Mouse (Mus musculus) hindbrain, embryonic 14.5 days (tissue): ENCODE results near the gene 1700122O11Rik. TPM values are rescaled to one million over a fixed set of nuclear protein-coding genes. Genes with fewer than 3 reads are reported as not detected.

Source experiments
- ATAC-seq: fragments of 200-750 bp; cut with Nextera tagmentation; 2 replicates; pipeline ENCODE4 v1.8.0; 2017; ENCODE audit warnings: moderate number of reproducible peaks, mild to moderate bottlenecking, moderate TSS enrichment, moderate library complexity; ENCODE audit not compliant: low FRiP score
- DNase-seq: peaks from one replicate; pipeline ENCODE4 v3.0.0-alpha.2; 2015; ENCODE audit warnings: low spot score
- H3K27ac ChIP-seq: fragments of 300-500 bp; sonication (generic); 2 replicates; pipeline ENCODE4 v1.5.1; 2014; ENCODE audit warnings: mild to moderate bottlenecking, moderate library complexity
- H3K27me3 ChIP-seq: fragments of 300-500 bp; sonication (generic); 2 replicates; pipeline ENCODE4 v1.6.1; 2014; ENCODE audit warnings: mild to moderate bottlenecking, low read length, mixed read lengths; ENCODE audit not compliant: control insufficient read depth, insufficient read depth
- H3K36me3 ChIP-seq: fragments of 300-500 bp; sonication (generic); replicated peaks from 2 replicates; pipeline ENCODE4 v1.6.1; 2014; ENCODE audit not compliant: control insufficient read depth, insufficient read depth
- H3K4me1 ChIP-seq: fragments of 300-500 bp; sonication (generic); replicated peaks from 2 replicates; pipeline ENCODE4 v1.6.1; 2014; ENCODE audit warnings: antibody characterized with exemption, low read length, mixed read lengths; ENCODE audit not compliant: control insufficient read depth, insufficient read depth
- H3K4me2 ChIP-seq: fragments of 300-500 bp; sonication (generic); replicated peaks from 2 replicates; pipeline ENCODE4 v1.6.1; 2014; ENCODE audit warnings: mild to moderate bottlenecking, moderate library complexity
- H3K4me3 ChIP-seq: fragments of 300-500 bp; sonication (generic); replicated peaks from 2 replicates; pipeline ENCODE4 v1.5.1; 2014; ENCODE audit warnings: mild to moderate bottlenecking, low read length
- H3K9ac ChIP-seq: fragments of 300-500 bp; sonication (generic); 2 replicates; pipeline ENCODE4 v1.6.1; 2014
- H3K9me3 ChIP-seq: fragments of 300-500 bp; sonication (generic); 2 replicates; pipeline ENCODE4 v1.6.1; 2016; ENCODE audit warnings: low read length; ENCODE audit not compliant: control insufficient read depth
- WGBS: fragments of 180-500 bp; shearing (Covaris S2); extraction: QIAGEN DNeasy Blood & Tissue Kit; methylation state at CpG from one replicate; pipeline ENCODE4 v1.1.7; 2014; 5-methylcytosine and 5-hydroxymethylcytosine counted together
- polyA plus RNA-seq: library from polyadenylated mRNA; unstranded; fragments of >200 nt; fragmentation: Nextera tagmentation; extraction: Ambion mirVana; gene quantifications from 2 replicates; pipeline ENCODE4 v1.2.1, GENCODE M21; 2014

The 1700122O11Rik gene
- polyA plus RNA-seq, 1 experiment from 2014 or later: not detected

DNA sequence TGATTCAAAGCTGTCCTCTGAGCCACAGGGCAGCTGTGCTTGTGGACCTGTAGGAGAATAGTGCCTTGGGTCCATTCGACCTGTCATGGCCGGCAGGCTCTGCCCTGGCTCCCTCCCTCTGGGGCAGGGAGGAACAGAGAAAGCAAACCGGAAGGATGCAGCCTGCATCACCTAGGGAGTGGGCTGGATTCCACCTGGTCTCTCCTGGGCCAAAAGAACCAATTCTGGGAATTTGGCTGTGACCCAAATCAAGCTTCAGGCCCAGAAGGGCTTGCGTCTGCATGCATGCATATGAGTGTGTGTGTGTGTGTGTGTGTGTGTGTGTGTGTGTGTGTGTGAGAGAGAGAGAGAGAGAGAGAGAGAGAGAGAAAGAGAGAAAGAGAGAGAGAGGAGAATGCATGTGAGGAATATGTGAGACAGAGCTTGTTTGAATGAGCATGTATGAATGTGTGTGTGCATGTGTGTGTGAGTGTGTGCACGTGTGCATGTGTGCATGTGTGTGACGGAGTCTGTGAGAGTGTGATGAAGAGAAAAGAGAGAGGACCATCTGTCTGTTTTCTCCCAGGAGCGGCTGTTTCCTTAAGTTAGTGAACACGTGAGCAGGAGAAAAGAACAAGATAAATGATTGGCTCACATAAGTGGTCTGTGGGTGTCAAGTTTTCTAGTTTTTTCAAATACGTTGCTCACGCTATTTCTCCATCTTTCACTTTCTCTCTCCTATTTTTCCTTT is 14.4 kb upstream of the 1700122O11Rik start:
- 77% methylated on average over 10 of the region's 10 CpGs for WGBS
- ATAC-seq (no peak), DNase-seq (no peak)
- H3K36me3 ChIP-seq: no peaks in the 10 kb centered on the region
- H3K4me1 ChIP-seq: peaks cover 12% of the 10 kb centered on the region
- H3K4me3 ChIP-seq: no peak overlapping the region
- 0 out of 2 replicates have a peak, but pooled peaks cover 3% of the 10 kb centered on the region for H3K27me3 ChIP-seq
- H3K9me3 ChIP-seq: no peaks in the 10 kb centered on the region
- no peak overlapping the region for H3K4me2 ChIP-seq
- no peak overlapping the region for H3K9ac ChIP-seq
- H3K27ac ChIP-seq: no peak overlapping the region

DNA sequence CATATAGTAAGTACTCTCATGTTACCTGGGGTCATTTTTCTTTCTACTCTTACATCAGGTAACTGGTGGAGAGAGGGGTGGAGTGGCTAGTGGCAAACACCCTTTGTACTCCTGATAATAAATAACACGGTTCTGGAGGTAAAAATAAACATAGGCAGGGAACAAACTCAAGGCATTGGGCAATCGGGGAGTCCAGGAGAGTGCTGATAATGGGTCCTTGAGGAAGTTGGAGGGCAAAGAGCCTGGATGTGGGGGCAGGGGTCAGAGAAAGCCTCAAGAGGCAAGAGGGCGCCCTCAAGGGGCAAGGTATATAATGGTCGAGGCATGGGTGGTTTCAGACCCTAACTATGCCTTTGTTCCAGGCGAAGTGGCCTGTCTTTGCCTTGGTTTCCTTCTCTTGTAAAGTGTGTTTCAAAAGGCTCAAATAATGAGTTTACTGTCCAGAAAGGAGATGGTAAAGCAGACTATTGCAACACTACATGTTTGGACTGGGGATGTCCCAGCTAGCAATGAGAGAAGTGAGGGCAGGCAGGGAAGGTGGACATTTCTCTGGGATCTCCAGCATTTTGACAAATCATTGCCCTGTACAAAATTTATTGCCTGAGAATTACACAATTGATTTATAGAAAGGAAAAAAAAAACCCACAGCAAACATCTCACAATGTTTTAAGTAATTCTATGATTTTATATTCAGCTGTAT is 13.7 kb upstream of the 1700122O11Rik start:
- Histone ChIP-seq H3K9me3 (no peaks in the 10 kb centered on the region), H3K4me1 (peaks cover 7% of the 10 kb centered on the region; the same call in 1 of the 2 replicates), H3K4me3 (no peak overlapping the region), H3K4me2 (no peak overlapping the region), H3K9ac (no peak overlapping the region), H3K27me3 (0 out of 2 replicates have a peak, but pooled peaks cover 3% of the 10 kb centered on the region), H3K36me3 (no peaks in the 10 kb centered on the region), H3K27ac (no peak overlapping the region)
- ATAC-seq (no peak), DNase-seq (no peak)
- WGBS: 78% methylated on average over 5 of the region's 5 CpGs

DNA sequence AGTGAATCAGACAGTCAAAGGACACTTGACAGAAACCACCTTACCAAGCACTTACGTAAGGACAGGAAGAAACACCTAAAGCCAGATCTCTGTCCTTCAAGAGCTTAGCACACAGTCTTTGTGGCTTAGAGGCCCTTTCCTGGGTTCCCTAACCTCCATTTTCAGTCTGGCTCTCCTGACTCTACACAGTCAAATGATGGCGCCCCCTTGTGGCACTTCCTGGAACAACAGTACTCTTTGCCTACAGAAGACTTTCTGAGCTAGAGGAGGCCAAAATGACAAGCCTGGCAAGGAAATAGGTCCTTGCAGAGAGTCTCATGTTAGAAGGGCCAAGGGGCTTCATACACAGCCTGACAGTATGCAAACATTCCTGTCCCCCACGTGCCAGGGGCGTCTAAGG is 7.5 kb upstream of the 1700122O11Rik start:
- no peak overlapping the region for H3K4me3 ChIP-seq
- WGBS: 37% methylated on average over 4 of the region's 4 CpGs
- no peaks in the 10 kb centered on the region for H3K4me1 ChIP-seq
- peaks cover 19% of the 10 kb centered on the region for H3K27me3 ChIP-seq
- no peak overlapping the region for H3K27ac ChIP-seq
- DNase-seq (peak; percentile 74), ATAC-seq (no peak)
- H3K36me3 ChIP-seq: no peaks in the 10 kb centered on the region
- no peak overlapping the region for H3K9ac ChIP-seq
- H3K9me3 ChIP-seq: no peaks in the 10 kb centered on the region
- no peak overlapping the region for H3K4me2 ChIP-seq

DNA sequence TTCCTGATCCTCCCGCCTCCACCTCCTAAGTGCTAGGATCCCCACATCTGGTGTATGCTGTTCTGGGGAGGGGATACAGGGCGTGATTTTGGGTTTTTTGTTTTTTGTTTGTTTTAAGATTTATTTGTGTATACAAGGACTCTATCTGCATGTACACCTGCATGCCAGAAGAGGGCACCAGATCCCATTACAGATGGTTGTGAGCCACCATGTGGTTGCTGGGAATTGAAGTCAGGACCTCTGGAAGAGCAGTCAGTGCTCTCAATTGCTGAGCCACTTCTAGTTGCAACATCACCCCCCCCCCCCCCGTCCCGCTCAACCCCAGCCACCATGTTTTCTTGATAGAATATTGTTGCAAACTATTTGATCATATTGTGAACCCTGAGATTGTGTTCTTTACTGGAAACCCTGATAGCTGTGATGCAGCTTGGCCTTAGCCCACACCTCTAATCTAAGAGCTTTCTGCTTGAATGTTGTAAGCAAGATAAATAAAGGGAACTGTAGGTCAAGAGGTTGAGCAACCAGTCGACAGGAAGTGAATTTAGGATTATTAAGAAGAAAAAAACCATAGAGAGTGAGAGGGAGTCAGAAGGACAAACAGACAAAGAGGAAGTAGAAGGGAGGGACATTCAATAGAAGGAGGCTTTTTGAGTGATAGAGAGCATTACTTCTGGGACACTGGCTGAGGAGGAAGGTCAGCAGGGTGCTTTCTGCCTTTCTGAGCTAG is 5.2 kb upstream of the 1700122O11Rik start:
- no peak for DNase-seq
- no peak for ATAC-seq

DNA sequence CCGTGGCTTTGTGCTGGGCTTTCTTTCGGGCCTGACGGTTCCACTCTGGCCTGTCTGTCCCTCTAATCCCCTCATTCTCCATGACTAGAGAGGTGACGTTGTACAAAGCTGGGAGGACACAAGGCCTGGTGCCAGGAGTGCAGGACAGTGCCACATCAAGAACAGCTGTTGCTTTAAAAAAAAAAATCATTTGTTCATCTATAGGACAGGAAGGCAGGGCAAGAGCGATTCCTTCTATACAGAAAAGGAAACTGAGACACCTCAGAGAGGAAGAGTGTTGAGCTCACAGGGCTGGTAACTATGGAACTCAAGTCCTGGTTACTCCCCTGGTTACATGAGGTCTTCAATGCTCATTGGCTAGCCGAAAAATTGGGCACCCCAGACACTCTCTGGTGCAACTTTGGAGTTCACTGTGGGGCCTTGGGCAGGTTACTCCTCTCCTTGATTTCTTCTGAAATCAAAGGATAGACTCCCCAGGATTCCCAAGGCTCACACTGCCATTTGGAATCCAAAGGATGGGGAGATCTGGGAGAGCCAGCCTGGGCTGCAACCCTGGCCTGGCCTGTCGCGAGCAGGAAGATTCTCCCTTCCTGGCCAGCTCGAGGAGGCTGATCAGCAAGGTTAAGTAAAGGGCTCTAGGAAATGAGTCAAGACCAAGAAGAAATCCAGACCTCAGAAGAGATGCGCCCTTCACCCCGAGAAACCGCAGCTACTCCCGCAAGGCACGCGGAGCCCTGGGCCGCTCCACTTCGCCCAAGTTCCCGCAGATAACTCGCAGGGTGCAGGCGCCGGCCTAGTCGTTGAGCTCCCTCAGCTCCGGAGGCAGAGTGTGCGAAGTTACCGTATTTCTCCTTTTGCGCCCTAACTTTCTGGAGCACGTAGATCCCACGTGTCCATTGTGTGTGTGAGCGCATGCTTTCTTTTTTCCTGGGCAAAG is 3.5 kb upstream of the 1700122O11Rik start:
- peak overlapping the region; percentile 26 for H3K4me2 ChIP-seq
- peaks cover 38% of the 10 kb centered on the region for H3K27me3 ChIP-seq
- H3K9ac ChIP-seq: no peak overlapping the region
- DNase-seq (peak; percentile 79), ATAC-seq (0 out of 2 replicates have a peak, but pooled peaks have one; percentile 68)
- WGBS: 4% methylated on average over 29 of the region's 29 CpGs
- no peak overlapping the region for H3K4me3 ChIP-seq
- H3K36me3 ChIP-seq: no peaks in the 10 kb centered on the region
- H3K27ac ChIP-seq: no peak overlapping the region
- no peaks in the 10 kb centered on the region for H3K9me3 ChIP-seq
- peaks cover 4% of the 10 kb centered on the region; the same call in 1 of the 2 replicates for H3K4me1 ChIP-seq

More for the DNA sequence above, 5.2 kb upstream of the 1700122O11Rik start:
- Histone ChIP-seq H3K4me1 (peaks cover 4% of the 10 kb centered on the region; the same call in 1 of the 2 replicates), H3K27me3 (peaks cover 34% of the 10 kb centered on the region), H3K4me3 (no peak overlapping the region), H3K27ac (no peak overlapping the region), H3K4me2 (no peak overlapping the region), H3K9ac (no peak overlapping the region), H3K9me3 (no peaks in the 10 kb centered on the region), H3K36me3 (no peaks in the 10 kb centered on the region)
- WGBS: 73% methylated on average over 5 of the region's 5 CpGs

DNA sequence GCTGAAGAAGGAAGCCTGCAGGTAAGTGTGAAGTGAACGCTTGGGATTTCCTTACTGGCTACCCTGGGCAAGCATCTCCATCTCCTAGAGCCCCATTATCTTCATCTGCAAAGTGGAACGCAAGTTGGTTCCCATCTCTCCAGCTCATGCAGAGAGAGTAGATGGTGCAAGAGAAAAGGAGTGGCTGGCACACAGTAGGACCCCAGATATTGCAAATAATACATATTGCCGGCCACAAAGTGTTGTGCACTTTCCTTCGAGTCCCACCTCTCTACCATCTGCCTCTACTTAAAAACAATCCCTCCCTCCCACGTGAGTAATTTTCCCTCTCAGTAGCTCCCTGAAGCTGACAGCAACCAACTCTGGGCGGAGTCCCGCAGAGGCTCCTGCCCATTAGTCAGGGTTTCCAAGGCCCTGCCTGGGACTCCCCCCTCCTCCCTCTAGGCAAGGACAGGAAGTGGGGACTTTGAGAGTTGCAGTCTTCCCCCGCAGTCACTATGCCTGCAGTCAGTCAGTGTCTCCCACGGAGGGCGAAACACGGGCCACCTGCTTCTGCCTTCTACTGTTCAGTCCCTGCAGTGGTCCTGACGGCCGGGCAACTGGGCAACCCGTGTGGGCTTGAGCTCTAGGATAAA is 1.3 kb upstream of the 1700122O11Rik start:
- no peaks in the 10 kb centered on the region for H3K9me3 ChIP-seq
- H3K36me3 ChIP-seq: no peaks in the 10 kb centered on the region
- DNase-seq (no peak), ATAC-seq (peak; percentile 68)
- H3K4me1 ChIP-seq: peaks cover 4% of the 10 kb centered on the region; the same call in 1 of the 2 replicates
- H3K4me2 ChIP-seq: 0 out of 2 replicates have a peak overlapping the region, but pooled peaks have one; percentile 2
- H3K4me3 ChIP-seq: no peak overlapping the region
- no peak overlapping the region for H3K9ac ChIP-seq
- peaks cover 38% of the 10 kb centered on the region for H3K27me3 ChIP-seq
- no peak overlapping the region for H3K27ac ChIP-seq
- WGBS: 11% methylated on average over 14 of the region's 14 CpGs

DNA sequence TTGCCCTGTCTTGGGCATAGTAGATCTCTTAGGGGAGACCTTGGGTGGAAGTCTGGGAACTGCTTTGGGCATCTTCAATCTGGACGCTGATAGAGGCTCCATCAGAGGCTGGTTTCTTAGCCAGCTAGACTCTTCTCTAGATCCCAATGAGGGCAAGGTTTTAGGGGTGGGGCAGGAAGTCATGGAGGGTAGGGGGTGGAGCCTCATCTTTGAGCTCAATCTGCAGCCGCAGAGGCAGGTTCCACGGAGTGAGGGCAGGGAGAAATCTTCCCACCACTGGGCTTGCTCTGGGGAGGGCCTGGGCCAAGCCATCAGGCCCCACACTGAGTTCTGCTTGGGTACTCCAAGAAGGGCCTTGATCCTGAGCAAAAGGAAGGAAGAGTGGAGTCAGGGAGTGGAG is 1.2 kb downstream of the 1700122O11Rik start:
- Histone ChIP-seq H3K36me3 (no peaks in the 10 kb centered on the region), H3K4me2 (no peak overlapping the region), H3K4me3 (no peak overlapping the region), H3K27ac (no peak overlapping the region), H3K4me1 (peaks cover 4% of the 10 kb centered on the region; the same call in 1 of the 2 replicates), H3K27me3 (peaks cover 27% of the 10 kb centered on the region), H3K9ac (no peak overlapping the region), H3K9me3 (no peaks in the 10 kb centered on the region)
- DNase-seq (no peak), ATAC-seq (no peak)
- WGBS: 81% methylated on average over 3 of the region's 3 CpGs
